Comparison of ENCODE assay signal across 18 mouse cellular contexts in the genomic region with DNA sequence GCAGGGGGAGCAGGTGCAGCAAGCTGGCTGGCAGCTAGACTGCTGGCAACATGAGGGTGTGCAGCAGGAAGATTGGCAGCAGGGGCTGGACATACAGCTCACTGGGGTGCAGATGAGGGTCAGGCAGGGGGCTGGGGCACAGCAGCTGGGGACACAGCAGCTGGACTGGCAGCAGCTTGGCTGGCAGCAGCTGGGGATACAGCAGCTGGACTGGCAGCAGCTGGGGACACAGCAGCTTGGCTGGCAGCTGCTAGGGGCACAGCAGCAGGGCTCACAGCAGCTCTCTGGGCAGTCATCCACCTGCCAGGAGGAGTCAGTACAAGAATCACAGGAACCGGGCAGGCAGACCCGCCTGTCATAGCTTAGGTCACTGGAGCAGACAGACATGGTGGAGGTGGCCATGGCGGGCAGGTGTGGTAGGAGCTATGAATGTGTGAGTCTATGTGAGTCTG. TPM values are rescaled to one million over a fixed set of nuclear protein-coding genes. Genes with fewer than 3 reads are reported as not detected.
"Had no signal": no experiment of that assay in that cellular context is flagged by ENCODE, and none has a peak within 500 bp of the region (broad histone marks: within the 10 kb centered on the region; RNA-seq: fewer than 3 reads in every experiment).

A gene (minus strand): TSS at position 402 of the 452 bp plus-strand sequence.

RNA-seq across cellular contexts. Expression of the gene that starts here (rescaled TPM):
- polyA plus RNA-seq: liver, embryonic 15.5 days; liver, postnatal 0 days; lung, adult 2 months; lung, embryonic 15.5 days; lung, postnatal 0 days; macrophage; midbrain, embryonic 11.5 days; midbrain, embryonic 14.5 days; midbrain, postnatal 0 days; neural tube, embryonic 11.5 days; neural tube, embryonic 13.5 days; neural tube, embryonic 15.5 days; spleen, adult 2 months; stomach, embryonic 15.5 days; stomach, postnatal 0 days; testis, adult 2 months; thymus, adult 2 months; urinary bladder, adult 2 months had no signal
